Mouse (Mus musculus) liver, adult (tissue): ENCODE measurements at regions not wholly inside any gene's neighbourhood (a gene's known extent, or its start where the extent isn't known, plus 50 kb on each side); places are given as distances from the start of the nearest gene placed in this dataset.

Experiments
- GATA4 ChIP-seq: IDR thresholded peaks from 2 replicates; pipeline ENCODE4 v1.6.1; 2014; ENCODE audit warnings: mild to moderate bottlenecking, low read length; ENCODE audit not compliant: insufficient replicate concordance

- no peak for TF ChIP-seq GATA4
These were observed 57.1 kb downstream of the Ccdc54 start for GRCm38 (mm10) chr16:50533881-50534280.

GRCm38 (mm10) chr16:50529511-50530416 is 61.2 kb downstream of the Ccdc54 start:
- TF ChIP-seq GATA4 = no peak

GRCm38 (mm10) chr16:50528677-50529510 is 62.1 kb downstream of the Ccdc54 start:
- 0 out of 2 replicates have a peak, but pooled peaks have one; percentile 18 for TF ChIP-seq GATA4

- TF ChIP-seq GATA4 = no peak
These were observed 62.6 kb downstream of the Ccdc54 start for GRCm38 (mm10) chr16:50528355-50528676.

- TF ChIP-seq GATA4 = no peak
These were observed 65.0 kb downstream of the Ccdc54 start for GRCm38 (mm10) chr16:50525934-50526366.

GRCm38 (mm10) chr16:50525504-50525903 is 65.5 kb downstream of the Ccdc54 start:
- no peak for TF ChIP-seq GATA4

GRCm38 (mm10) chr16:50519610-50520009 is 71.3 kb downstream of the Ccdc54 start:
- TF ChIP-seq GATA4 = no peak

- no peak for TF ChIP-seq GATA4
These were observed 74.4 kb downstream of the Ccdc54 start for GRCm38 (mm10) chr16:50516579-50516978.

GRCm38 (mm10) chr16:50515039-50515438 is 75.9 kb downstream of the Ccdc54 start:
- TF ChIP-seq GATA4 = no peak

- TF ChIP-seq GATA4 = no peak
These were observed 78.9 kb downstream of the Ccdc54 start for GRCm38 (mm10) chr16:50512080-50512479.

- TF ChIP-seq GATA4 = no peak
These were observed 77.3 kb upstream of the Bbx start for GRCm38 (mm10) chr16:50509529-50509895.

- TF ChIP-seq GATA4 = no peak
These were observed 76.7 kb upstream of the Bbx start for GRCm38 (mm10) chr16:50508673-50509528.

GRCm38 (mm10) chr16:50504619-50505018 is 72.4 kb upstream of the Bbx start:
- no peak for TF ChIP-seq GATA4

- no peak for TF ChIP-seq GATA4
These were observed 66.7 kb upstream of the Bbx start for GRCm38 (mm10) chr16:50498909-50499308.

- no peak for TF ChIP-seq GATA4
These were observed 61.5 kb upstream of the Bbx start for GRCm38 (mm10) chr16:50493662-50494061.

GRCm38 (mm10) chr16:50489244-50489643 is 57.1 kb upstream of the Bbx start:
- no peak for TF ChIP-seq GATA4

GRCm38 (mm10) chr16:50482360-50482786 is 50.2 kb upstream of the Bbx start:
- no peak for TF ChIP-seq GATA4
